Mouse (Mus musculus): ENCODE measurements at regions not wholly inside any gene's neighbourhood (a gene's known extent, or its start where the extent isn't known, plus 50 kb on each side); places are given as distances from the start of the nearest gene placed in this dataset.

- peak; percentile 58 for DNase-seq (ENCODE audit: low spot score)
Measured at GRCm38 (mm10) chr9:71358961-71359360, 126.8 kb downstream of the Polr2m start.

GRCm38 (mm10) chr9:71355721-71356120 lies 130.0 kb downstream of the Polr2m start:
- no peak for DNase-seq (ENCODE audit: low spot score)

All from adipocyte (in vitro differentiated cells).